Mouse (Mus musculus): ENCODE measurements at regions not wholly inside any gene's neighbourhood (a gene's known extent, or its start where the extent isn't known, plus 50 kb on each side); places are given as distances from the start of the nearest gene placed in this dataset.

DNA sequence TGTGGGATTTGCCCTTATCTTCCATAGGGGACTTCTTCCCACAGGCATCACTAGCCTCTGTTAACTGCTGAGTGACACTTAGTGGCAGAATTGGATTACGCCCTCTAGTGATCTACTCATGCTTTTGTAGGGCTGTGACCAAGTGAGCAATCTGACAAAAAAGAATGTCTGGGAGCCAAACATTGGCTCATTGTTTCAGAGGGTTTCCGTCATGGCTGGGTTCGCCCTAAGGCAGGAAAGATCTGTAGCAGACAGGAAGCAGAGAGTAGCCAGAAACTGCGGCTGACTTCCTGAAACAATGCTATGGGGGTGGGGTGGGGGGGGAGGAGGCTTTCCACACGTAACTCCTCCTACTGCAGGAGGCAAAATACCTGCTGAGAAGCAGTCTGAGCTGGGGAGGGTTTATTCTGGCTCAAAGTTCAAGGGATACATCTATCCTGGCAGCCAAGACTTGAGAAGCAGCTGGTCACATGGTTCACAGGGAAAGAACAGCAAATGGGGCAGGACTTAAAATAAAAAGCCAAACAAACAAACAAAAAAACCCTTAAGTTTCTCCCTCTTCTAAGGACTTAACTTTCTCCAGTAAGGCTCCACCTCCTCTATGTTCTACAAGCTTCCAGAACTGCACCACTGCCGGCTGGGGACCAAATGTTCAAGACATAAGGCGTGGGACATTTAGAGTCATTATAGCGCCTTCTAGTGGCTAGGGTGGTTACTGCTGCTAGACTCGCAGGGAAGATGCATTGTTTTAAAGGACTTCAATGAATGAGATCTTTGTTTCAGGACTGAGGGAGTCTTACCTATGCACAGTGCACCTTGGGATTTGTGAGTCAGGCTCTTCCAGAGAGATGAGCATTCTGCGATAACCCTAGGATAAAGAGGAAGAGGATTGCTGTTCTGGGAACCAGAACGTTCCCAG is 281.8 kb upstream of the Eef2kmt start:
- peak; percentile 55 for DNase-seq (ENCODE audit: low spot score)

DNA sequence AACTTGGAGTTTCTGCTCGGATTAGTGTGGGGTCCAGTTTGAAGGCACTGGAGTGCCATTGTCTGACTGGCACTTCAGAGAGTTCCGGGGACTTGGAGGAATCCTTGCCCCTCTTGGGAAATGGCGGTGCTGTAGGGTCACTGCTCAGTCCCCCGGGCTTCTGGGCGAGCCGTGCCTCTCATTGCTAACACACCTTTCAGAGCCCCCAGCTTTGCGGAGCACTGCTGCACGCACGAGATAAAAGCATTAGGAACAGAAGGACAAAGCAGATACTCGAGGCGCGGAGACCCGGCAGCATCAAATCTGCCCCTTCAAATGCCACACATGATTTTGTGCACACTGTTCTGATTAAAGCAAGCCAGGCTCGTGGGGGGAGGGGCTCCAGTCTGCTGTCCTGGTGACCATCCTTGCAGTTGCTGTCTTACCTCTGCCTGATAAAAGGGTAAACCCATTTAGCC is 280.8 kb upstream of the Eef2kmt start:
- DNase-seq (ENCODE audit: low spot score): no peak

DNA sequence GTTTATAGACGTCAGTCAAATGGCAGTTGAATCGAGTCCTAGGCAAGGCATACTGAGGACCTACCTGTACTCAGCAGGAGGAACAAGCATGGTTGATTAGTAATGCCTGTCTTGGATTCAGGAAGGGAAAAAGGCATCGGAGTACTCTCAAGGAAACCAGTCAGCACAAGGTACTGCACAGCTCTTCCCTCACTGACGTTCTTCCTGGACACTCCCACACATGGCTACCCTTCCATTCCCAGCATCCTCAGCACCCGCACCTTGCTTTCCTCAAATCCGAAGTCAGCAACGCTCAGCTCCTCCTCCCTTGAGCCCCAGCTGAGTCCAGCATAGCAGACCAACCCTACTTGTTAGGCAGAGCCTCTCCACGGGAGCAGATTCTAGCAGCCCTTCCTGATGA is 279.6 kb upstream of the Eef2kmt start:
- DNase-seq (ENCODE audit: low spot score): no peak

DNA sequence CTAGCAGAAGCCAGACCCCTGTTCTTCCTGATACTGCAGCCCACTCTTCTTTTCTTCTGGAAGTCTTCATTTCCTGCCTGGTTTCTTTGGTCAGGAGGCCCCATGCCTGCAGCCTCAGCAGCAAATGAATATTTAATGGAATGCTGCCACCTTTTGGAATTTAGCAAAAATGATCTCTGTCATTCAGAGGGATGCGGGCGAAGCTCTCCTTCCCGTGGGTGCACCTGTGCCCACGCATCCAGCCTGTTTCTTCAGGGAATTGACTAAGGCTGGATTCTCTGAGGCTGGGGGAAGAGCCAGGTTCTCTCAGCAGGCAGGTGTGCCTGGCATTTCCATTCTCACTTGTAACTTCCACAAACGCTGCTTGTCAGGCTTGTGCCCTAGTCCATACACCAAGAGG is 279.1 kb upstream of the Eef2kmt start:
- peak; percentile 52 for DNase-seq (ENCODE audit: low spot score)

DNA sequence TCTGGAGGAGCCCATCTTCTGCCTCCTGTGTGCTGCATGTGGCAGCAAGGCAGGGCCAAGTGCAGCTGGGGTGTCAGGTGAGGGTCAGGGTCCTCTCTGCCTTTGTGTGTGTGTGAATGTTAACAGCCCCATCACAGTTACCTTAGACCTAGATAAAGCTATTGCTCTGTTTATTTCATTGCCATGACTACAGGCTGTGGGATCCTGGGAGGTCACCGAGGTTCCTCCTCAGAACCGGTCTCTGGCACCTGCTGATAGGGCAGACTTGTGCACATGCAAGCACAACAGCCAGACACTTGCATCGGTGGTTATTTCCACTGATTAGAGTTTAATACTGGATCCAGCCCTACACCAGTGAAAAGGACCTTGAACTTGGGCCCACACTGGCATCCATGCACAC is 278.6 kb upstream of the Eef2kmt start:
- no peak for DNase-seq (ENCODE audit: low spot score)

DNA sequence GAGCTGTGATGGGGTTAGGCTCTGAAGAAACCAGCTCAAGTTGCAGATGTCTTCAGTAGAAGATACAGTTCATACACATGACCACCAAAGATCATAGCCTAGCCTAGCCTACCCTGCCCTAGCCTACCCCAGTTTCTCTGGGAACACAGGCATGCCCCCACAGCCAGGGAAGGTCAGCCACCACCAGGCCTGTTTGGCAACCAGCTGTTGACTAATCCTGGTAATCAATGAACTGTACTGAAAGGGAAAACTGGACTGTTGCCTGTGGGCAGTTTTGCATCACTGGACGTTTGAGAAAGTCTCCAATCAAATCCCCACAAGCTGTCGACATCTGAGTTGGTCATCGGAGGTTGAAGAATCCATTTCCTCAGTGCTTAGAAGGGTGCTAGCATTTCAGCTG is 276.5 kb upstream of the Eef2kmt start:
- no peak for DNase-seq (ENCODE audit: low spot score)

DNA sequence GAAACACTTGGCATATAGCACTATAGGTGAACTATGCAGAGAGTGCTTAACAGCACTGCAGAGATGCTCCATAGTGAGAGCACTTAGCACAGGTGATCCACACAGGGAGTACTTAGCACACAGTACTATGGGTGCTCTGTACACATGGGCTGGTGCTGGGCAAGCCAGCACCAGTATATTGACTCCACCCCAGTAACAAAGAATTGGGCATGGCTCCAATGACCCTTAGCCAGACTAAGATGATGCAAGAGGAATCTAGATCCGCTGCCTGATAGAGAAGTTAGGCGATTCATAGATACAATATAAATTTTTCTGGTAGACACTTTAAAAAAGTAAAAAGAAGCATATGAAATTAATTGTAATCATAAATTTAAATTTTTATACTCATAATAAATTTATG is 274.0 kb upstream of the Eef2kmt start:
- no peak for DNase-seq (ENCODE audit: low spot score)

DNA sequence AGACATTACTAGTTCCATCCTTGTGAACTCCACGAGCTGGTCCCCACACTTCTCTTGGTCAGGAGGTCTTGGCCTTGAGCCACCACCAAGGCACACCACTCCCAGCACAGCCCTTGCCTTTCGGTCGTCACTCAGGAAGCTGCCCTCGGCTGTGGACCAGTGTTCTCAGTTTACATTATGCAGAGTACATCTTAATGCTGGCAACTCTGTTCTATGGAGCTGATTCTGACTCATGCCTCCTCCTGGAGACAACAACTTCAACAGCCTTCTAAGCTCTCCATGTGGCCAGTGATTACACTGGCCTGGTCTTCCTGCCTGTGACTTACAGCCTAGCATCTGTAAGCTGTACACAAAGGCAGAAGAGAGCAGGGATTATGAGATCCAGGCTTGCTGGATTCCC is 272.2 kb upstream of the Eef2kmt start:
- DNase-seq (ENCODE audit: low spot score): no peak

DNA sequence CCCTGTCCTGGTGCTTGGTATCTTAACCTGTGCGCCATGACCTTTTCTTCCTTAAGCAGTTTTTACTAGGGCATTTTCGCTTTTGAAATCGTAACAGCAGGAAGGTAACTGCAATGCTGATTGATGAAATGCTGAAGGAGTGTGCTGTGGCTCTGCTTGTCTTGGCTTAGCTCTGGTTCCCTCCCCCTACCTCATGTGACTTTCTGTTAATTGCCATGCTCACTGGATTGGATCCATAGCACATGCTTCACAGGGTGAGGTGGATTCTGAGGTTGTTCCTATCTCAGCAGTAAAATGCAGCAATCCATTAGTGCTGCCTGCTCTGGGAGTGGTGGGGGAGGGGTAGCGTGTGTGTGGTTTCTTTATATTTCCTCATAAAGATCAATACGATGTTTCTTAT is 268.6 kb upstream of the Eef2kmt start:
- DNase-seq (ENCODE audit: low spot score): no peak

DNA sequence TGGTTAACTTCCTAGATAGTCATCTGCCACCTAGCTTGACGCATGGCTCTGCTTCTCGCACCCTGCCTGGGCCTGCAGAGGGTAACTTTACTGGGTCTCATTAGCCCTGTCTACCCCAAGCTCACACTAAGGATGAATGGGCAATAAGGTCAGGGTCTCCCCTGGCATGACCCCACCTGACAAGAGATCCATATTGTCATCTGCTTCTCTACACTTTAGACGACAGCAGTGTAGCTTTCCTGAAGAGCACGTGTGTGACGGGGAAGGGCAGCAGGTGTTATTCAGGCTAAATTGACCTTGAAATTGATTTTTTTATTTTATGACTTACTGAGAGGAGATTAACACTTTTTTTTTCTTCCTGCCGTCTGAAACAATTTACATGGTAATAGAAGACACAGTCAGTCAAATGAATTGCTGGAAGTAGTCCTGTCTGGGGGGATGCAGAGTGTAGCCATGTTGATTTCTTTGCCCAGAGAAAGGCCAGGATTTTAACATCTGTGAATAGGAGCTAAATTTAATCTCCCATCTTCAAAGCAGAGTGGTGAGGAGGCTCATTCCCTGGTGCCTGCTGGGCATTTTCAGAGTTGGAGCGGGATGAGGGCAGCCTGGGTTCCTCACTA is 267.7 kb upstream of the Eef2kmt start:
- no peak for DNase-seq (ENCODE audit: low spot score)

DNA sequence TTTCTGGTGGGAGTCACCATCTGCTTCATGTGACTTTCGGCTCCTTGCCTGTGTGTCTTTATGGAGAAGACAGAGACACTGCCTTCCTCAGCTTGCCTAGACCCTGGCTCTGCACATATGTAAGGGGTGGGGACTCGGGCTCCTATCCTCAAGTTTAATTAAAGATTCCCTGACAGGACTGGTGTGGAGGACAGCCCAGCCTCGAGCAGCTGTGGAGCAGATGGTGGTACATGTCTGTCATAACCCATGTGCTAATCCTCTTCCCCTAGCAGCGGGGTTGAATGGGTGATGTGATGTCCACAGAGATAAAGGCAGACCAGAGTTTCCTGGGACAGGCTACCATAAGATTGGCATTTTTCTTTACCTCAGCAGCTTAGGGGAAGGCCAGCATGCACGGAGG is 262.0 kb upstream of the Eef2kmt start:
- DNase-seq (ENCODE audit: low spot score): no peak

DNA sequence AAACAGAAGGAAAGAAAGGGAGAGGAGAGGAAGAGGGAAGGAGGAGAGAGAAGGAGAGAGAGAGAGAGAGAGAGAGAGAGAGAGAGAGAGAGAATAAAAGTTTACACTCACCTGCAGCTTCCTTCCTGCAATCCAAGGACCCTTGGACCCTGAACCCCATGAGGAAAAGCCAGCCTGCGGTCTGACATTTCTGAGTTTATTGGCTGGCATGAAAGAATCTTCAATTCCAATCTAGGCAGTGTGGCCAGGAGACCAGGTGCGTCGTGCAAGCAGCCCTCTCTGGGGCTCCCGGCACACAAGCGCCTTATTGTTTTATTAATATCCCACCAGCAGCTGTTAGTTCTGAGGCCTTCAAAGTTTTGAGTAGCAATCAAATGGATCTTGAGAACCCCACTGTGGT is 260.1 kb upstream of the Eef2kmt start:
- no peak for DNase-seq (ENCODE audit: low spot score)

DNA sequence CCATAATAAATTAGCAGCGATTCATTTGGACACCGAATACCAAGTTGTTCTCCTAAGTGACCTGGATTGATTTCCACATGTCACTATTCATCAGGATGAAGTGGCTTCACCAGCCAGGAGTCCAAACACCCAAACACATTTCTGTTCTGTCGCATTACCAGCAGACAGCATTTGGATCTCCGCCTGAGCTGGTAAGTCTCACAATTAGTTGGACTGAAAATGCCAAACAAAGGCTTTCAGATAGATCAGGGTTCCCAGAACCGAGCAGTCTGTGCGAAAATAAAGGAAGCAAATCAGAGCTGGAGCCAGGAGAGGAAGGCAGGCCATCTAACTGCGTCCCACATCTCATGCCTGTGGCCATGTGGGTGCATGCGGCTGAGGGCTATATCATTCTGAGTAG is 251.5 kb upstream of the Eef2kmt start:
- peak; percentile 15 for DNase-seq (ENCODE audit: low spot score)

DNA sequence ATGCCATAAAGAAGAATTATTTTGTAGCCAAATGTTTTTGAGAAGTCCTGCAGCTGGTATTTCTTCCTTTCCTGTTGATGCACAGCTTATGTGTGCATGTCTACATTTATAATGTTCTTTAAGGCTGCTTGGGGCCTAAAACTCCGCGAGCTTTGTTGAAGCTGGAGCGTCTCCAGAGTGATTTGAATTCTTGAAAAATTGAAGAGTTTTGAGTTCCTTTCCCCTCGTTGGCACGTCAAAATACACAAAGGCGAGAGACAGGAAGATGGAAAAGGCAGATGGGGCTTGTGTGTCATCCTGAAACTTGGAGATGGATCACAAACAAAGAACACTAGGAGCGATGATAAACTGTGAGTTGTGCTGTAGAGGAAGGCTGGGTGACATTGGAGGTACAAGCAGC is 246.2 kb upstream of the Eef2kmt start:
- no peak for DNase-seq (ENCODE audit: low spot score)

DNA sequence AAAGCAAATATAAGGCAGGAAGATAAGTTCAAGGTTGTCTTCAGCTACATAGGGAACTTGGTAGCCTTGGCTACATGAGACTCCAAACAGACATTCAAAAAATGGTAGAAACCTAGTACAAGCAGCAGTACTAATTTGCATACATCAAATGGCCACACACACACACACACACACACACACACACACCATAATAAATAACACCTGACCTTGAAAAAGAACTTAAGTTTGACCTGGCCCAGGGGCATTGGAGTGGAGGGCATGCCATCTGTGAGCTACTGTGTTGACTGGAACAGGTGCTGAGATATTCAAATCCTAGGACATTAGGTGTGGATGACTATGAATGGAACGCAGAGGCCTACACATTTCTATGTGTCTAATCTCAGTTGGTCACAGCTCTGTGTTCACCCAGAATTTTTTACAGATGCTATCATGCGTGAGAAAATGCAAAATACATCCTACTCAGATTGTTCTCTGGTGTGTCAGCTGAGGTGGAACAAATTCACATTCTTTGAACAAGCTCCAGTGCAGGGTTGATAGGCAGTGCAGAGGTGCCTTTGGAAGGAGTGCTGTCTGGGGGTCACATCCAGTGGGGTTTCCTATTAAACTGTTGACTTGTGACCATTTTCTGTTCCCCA is 240.4 kb upstream of the Eef2kmt start:
- no peak for DNase-seq (ENCODE audit: low spot score)

DNA sequence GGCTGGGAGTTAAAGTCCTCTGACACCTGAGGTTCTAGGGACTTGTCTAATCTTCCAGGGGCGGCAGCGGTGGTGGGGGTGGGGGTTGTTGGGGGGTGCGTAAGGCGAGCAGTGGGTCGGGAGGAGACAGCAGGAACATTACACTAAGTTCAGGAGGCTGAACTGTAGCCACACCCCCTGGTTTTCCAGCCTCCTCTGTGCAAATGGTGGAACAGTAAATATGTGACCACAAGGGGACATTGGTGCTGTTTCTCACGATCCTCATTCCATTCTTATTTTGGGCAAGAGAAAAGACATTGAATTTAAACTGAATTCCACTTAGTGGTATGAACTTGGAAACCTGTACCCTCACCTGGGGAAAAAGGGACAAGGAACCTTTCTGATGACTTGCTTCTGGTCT is 237.6 kb upstream of the Eef2kmt start:
- no peak for DNase-seq (ENCODE audit: low spot score)

DNA sequence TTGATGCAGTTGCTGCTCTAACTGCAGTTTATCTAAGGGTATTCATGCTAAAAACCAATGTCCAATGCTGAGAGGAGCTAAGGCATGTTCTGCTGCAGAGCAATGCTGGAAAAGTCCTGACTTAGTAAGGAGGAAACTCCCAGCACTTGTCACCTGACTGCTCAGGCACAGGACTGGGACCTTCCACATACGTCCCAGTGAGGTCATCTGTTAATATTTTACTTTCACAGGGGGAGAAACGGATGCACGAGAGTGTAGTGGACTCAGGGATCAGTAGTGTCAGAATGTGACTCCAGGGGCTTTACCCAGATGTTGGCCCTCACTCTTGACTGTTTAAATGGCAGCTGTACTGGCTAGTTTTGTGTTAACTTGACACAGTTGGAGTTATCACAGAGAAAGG is 231.5 kb upstream of the Eef2kmt start:
- no peak for DNase-seq (ENCODE audit: low spot score)

DNA sequence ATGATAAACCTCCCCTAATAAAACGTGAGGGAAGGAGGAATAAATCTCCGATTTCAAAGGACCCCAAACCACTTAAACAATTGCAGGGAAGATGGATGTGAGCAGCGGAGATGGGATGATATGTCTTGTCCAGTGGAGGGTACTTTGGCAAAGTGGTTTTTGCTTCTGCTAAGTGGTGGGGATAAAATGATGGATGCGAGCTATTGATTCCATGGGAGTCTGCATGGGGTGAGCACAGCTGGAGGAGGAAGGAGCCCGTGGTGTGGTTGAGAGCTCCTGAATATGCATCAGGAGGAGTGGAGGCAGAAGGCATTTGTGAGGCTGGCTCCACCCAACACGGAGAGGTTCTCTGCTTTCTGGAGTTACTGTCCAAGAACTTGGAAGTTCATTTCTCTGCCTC is 227.6 kb upstream of the Eef2kmt start:
- no peak for DNase-seq (ENCODE audit: low spot score)

DNA sequence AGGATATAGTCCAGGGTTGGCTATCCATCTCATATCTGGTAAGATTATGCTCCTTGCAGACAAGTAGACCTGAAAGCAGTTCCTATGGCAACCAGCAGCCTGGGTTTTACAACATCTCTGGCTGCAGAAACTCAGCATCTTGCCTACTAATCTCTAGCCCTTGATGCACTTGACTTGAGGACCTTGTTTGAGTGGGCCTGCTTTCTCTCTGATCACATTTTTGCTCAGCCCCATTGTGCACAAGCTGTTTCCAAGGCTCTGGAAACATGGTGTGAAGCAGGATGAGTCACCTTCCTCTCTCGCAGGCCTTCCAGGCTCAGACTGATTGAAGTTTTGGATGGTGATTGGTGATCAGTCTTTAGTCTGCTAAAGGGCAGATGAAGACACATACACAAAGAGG is 224.4 kb upstream of the Eef2kmt start:
- peak; percentile 22 for DNase-seq (ENCODE audit: low spot score)

DNA sequence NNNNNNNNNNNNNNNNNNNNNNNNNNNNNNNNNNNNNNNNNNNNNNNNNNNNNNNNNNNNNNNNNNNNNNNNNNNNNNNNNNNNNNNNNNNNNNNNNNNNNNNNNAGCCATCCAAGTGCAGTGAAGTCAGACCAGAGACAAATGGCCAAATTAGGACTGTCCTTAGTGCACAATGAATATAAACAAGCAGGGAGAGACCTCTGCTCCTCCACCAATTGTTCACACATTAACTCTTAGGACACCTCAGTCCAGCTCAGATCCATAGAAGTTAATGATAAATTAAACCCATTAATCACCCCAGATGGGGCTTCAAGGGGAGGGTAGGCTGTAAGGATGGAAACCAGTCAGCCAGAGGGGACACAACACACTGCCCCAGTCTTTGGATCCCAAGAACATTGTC is 223.2 kb upstream of the Eef2kmt start:
- no peak for DNase-seq (ENCODE audit: low spot score)

DNA sequence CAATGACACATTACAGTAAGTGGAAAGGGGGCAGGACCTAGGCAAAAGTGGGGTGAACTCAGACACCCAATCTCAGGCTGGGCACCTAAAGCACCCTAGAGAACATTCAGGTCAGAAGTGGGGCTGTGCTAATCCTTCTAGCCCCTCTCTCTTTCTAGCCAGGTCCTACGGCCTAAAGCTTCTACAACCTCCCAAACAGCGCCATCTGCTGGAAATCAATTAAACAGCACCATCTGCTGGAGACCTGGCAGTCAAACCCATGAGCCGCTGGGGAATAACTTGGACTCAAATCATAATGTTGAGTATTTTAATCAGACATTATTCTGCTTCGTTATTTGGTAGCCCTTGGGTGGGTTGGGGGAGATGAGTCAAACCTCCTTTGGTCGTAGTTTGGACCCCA is 215.5 kb upstream of the Eef2kmt start:
- DNase-seq (ENCODE audit: low spot score): peak; percentile 52

DNA sequence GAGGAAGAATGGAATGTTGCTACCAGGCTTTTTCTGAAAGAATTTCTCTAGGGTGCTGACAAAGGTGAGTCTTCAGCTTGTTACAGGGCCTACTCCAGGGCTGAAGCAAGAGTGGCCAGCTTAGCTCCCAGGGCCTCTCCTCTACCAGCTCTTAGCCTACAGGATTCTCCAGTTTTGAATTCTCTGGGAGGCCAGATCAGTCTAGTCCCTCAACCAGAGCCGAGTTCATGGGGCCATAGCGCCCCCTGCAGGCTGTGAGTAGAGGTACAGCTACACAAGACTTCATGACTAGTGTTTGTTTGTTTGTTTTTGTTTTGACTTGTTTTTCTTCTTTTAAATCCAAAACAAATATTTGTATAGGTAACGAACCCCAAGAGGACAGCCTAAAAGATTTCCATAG is 211.8 kb upstream of the Eef2kmt start:
- DNase-seq (ENCODE audit: low spot score): no peak

DNA sequence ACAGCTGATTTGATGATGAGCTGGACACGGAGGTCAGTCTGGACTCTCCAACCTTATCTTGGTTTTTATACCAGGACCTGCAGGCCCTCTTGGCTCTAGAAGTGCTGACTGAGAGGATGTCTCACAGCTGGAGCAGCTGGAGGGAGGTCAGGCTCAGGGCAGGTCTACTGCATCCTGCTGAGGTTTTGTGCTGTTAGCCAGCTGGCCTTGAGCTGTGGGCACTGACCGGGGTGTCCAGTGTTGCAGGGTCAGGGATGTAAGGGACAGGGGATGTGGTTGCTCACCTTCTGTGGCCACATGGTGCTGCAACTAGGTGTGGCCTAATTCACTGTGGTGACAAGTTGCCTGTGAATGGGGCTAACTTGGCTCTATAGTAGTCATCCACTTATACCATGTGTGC is 211.0 kb upstream of the Eef2kmt start:
- no peak for DNase-seq (ENCODE audit: low spot score)
